Mouse (Mus musculus) kidney, adult 2 months (tissue): ENCODE data around the gene Prpf18.

ENCODE experiments used
- CTCF ChIP-seq: fragments of 200-500 bp; conservative IDR thresholded peaks from 2 replicates; pipeline ENCODE4 v1.5.1; 2011; ENCODE audit warnings: low read depth, mild to moderate bottlenecking, control low read depth, low read length, moderate library complexity, mixed read lengths; ENCODE audit not compliant: insufficient read depth, insufficient read length
- POLR2A ChIP-seq: fragments of 200-500 bp; IDR thresholded peaks from one replicate; pipeline ENCODE4 v1.6.1; 2011; ENCODE audit warnings: low read depth, low read length, control low read depth

- no peak for TF ChIP-seq CTCF
- no peak for TF ChIP-seq POLR2A
Observed at GRCm38 (mm10) chr2:4648094-4648493, 3.8 kb downstream of the Prpf18 start.
